Mouse (Mus musculus): ENCODE data around the gene Tbc1d16.
"Not testable (repeated sequence)": the region's sequence is repeated elsewhere in the genome, so short reads cannot be mapped to it uniquely, and the experiment has no call there.

Tbc1d16 gene

DNA sequence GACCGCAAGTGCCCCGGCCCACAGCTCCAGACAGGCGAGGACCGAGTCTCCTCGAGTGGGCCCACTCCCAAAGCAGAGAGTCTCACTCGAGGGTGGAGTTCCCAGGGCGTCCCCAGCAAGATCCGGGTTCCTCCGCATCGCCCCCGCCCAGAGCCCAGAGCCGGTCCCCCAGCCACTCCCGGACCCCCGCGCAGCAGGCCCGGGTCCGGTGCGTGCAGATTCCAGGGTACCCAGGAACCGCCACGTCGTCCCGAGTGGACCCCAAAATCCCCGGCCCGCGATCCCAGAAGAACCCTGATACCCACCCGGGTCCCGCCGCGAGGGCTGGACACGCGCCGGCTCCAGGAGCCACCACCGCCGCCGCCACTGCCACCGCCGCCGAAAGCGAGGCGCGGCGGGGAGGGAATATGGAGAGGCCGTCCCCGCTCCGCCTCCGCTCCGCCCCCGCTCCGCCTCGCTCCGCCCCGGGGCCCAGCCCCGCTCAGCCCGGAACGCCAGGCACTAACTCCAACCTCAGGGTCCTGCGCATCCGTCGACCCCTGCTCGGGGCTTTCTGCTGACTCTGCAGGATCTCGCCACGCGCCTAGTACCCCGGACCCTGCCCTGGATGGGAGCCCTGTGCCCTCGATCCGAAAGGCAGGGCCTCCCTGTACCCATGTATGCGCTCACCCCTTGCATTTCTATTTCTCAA lies at the start of gene Tbc1d16, which contains the start of gene Ccdc40:
Tbc1d16 (minus strand) TSS at position 409 of the 691 bp plus-strand sequence.
Ccdc40 (plus strand) TSS at position 482 of the 691 bp plus-strand sequence.
- DNase-seq: peak; percentile 93

DNA sequence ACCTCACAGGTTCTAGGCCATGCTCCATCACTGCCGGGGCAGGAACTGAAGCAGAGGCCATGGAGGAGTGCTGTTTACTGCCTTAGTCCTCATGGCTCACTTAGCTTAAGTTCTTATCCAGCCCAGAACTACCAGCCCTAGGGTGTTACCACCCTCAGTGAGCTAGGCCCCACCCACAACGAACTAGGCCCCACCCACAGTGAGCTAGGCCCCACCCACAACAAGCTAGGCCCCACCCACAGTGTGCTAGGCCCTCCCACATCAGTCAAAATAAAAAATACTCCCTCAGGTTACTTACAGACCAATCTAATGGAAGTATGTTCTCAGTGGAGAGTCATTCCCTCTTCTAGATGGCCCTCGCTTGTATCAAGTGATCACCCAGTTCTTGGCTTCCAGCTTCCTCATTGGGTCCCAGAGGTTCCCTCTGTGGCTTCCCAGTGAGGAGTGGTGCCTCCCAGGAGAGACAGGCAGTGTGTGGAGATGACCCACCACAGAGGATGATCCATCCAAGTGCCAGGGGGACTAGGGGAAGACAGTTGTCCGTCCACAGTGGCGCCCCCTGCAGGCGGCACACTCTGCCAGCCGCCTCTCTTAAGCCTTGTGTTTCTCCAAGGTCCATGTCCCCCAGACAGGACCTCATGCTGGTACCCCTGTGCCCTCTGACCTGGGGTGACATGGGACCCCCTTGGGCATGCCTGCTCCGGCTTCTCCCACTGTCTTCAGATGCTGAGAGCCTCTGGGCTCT lies 45.1 kb upstream of the Tbc1d16 start:
- DNase-seq: no peak

- DNase-seq: not testable (repeated sequence)
Observed at GRCm38 (mm10) chr11:119272492-119272891, 44.2 kb upstream of the Tbc1d16 start.

DNA sequence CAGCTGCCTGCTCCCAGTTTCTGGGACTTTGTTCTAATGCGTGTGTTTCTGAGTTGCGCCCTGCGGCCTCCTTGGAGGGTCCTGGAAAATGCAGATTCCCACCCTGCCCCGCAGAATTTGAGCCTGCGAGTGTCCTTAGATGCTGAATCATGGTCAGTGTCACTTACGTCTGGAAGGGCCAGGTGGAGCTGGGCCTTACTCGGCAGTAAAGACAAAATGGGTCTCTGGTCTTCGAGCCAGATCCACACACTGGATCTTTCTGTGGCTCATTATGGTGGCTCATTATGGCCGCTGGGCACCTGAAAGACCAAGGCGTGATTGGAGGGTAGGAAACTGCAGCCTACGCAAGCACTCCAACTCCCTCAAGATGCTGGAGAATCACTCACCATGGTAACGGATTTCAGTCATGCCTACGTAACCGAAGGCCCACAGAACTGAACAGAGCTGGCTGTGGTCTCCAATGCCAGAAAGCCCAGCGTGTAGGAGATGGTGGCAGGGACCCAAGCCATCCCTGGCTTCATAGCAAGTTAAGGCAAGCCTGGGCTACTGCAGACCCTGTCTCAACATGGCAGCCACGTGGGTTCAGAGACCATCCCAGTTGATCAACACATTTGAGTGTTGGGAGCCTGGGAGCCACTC lies 40.4 kb upstream of the Tbc1d16 start:
- DNase-seq: no peak

- peak; percentile 96 for DNase-seq
Observed at GRCm38 (mm10) chr11:119267768-119268556, 39.7 kb upstream of the Tbc1d16 start, which contains the start of gene Gaa. Gene Gaa, plus strand, starts transcription at chr11:119267887.

DNA sequence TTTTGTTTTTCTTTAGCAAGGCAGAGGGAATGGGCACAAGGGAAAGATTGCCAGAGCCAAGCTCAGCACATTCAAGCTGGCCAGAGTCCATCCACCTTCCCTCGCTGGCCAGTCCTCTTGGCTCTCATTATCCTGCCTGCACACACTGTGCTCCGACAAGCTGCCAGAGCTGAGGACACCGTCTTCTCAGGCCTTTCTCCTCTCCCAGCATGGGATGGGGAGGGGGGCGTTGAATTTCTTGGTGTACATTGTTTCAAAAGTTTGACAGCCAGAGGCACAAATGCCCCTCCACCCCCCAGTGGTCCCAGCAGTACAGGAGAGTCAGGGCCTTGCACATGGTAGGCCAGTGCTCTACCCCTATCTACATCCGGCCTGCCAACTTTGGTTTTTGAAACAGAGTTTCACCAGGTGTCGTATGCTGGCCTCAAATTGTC lies 39.0 kb upstream of the Tbc1d16 start:
- DNase-seq: no peak

- no peak for DNase-seq
Observed at GRCm38 (mm10) chr11:119265811-119266210, 37.5 kb upstream of the Tbc1d16 start.

DNA sequence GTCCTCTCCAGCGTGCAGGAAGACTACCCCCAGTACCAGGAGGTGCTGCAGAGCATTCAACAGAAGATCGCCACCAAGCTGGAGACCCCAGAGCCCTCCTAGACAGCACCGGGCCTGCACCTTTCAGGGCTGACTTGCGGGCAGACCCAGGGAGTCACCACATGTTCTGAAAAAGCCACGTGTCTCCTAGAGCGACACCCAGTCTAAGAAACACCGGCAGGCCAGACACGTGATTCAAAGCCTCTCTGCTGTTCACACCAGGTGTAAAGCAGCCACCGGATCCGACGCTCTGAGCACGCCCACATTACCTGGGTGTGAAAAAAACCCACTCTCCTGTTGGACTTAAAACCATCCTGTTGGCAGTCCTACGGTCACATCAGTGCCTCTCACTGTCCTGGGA lies 36.1 kb upstream of the Tbc1d16 start:
- DNase-seq: no peak

DNA sequence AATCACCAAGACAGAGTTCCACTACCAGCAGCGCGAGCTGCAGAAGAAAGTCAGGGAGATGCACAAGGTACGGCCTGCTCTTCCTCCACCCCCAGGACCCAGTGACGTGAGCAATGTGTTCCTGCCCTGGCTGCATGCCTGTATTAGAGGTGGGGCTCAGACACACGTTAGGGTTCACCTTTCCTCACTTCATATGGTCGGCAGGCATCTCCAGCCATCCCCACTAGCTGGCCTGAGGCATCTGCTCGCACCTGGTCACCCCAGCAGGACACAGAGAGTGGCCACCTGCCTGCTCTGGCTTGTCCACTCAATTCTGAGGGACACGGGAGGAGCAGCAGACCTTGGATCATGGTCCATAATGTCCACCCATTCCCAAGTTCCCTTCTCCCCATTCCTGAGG lies 31.7 kb upstream of the Tbc1d16 start:
- no peak for DNase-seq

DNA sequence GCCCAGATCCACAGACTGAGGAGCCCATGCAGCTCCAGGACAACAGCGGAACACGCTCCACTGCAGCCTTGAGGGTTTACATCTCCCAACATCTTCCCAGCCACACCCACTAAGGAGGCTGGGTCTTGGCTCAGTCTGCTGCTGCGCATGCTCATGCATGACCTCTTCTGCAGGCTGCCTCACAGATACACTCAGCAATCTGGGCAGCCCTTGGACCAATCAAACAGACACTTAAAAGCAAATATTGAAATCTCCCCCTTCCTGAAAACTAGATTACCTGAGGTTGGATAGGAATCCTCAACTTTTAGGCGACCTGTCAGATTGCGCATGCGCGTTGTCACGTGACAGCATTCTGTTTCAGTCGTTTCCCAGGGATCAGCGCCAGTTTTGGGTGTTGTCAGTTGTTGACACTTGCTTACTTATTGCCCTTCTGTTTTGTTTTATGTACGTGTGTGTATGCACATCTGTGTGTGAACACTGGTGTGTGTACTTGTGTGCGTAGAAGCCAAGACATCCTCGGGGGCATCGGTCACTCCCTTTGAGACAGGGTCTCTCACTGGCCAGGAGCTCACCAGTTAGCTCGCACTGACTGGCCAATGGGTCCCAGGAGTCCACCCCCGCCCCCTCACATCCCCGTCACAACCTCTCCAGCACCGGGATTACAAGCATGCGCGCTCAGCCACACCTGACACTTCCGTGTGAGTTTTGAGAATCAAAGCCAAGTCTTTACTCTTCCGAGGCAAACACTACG lies 30.4 kb upstream of the Tbc1d16 start:
- peak; percentile 65 for DNase-seq

GRCm38 (mm10) chr11:119258216-119258571 lies 29.9 kb upstream of the Tbc1d16 start:
- no peak for DNase-seq

GRCm38 (mm10) chr11:119256557-119256956 lies 28.3 kb upstream of the Tbc1d16 start:
- DNase-seq: not testable (repeated sequence)

GRCm38 (mm10) chr11:119252854-119253541 lies 24.7 kb upstream of the Tbc1d16 start:
- peak; percentile 85 for DNase-seq

DNA sequence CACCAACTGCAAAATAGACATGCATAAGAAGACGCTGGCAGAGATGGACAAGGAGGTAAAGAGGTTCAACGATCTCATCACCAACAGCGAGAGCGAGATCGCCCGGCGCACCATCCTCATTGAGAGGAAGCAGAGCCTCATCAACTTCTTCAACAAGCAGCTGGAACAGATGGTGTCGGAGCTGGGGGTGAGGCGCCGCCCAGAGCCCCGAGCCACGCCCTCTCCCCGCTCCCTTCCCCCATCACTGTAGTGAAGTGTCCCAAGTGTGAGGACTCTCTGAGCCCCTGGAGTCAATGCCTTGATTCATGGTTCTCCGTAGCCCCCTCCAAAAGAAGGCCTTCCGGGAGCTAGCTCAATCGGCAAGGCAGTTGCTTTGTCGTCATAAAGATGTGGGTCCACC lies 22.7 kb upstream of the Tbc1d16 start:
- peak; percentile 52 for DNase-seq

GRCm38 (mm10) chr11:119249011-119249410 lies 20.7 kb upstream of the Tbc1d16 start:
- peak; percentile 91 for DNase-seq

DNA sequence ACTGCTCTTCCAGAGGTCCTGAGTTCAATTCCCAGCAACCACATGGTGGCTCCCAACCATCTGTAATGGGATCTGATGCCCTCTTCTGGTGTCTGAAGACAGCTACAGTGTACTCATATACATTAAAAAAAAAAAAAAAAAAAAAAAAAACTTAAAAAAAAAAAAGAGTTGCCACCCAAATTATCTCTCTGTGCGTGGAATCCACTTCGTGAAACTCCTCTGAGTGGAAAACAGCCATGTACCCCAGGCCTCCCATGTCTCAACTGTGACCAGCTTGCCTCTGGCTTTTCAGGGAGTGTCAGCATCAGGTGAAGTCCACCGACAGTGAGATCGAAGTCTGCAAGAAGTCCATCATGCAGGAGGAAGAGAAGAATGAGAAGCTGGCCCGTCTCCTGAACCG lies 17.2 kb upstream of the Tbc1d16 start:
- DNase-seq: not testable (repeated sequence)

GRCm38 (mm10) chr11:119239480-119239879 lies 11.2 kb upstream of the Tbc1d16 start:
- no peak for DNase-seq

- DNase-seq: peak; percentile 78
Observed at GRCm38 (mm10) chr11:119238305-119238721, 10.0 kb upstream of the Tbc1d16 start.

DNA sequence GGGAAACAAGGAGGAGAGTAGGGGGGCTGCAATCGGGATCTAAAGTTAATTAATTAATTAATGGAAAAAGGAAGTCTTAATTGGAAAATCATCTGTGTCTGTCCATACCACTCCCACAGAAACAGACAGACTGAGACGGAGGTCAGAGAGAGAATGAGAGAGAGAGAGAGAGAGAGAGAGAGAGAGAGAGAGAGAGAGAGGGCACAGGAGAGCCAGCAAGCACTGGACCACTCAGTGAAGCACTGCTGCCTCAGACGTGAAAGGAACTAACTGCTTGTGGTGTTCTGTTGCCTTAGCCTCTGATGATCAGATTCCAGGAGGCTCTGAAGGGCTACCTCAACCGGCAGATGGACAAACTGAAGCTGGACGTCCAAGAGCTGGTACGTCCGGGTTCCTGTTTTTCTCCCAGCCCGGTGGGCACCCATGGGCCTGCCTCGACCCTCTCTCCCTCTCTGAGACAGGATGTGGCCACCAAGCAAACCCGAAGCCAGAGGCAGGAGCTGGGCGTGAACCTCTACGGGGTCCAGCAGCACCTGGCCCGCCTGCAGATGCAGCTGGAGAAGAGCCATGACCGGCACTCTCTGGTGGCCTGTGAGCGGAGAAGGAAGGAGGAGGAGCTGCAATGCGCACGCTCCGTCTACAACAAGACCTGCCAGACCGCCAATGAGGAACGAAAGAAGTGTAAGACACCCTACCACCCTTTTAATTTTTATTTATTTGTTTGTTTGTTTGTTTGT lies 9.4 kb upstream of the Tbc1d16 start:
- DNase-seq: no peak

DNA sequence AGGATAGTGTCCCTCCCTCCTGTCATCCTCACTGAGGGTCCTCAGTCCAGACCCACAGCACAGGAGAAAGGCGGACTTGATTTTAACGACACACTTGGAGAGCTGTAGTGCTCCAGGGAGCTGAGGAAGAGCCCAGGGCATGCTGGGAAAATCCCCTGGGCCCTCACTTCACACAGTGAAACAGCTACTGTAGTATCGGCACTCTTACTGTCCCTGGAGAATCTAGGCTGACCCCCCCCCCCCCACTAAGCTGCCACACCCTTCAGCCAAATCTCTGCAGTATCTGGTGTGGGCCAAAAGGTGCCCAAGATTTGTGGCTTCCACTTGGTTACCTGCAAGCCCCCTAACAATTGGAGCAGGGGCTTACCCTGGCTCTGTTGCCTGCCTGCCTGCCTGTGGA lies 8.7 kb upstream of the Tbc1d16 start:
- no peak for DNase-seq

DNA sequence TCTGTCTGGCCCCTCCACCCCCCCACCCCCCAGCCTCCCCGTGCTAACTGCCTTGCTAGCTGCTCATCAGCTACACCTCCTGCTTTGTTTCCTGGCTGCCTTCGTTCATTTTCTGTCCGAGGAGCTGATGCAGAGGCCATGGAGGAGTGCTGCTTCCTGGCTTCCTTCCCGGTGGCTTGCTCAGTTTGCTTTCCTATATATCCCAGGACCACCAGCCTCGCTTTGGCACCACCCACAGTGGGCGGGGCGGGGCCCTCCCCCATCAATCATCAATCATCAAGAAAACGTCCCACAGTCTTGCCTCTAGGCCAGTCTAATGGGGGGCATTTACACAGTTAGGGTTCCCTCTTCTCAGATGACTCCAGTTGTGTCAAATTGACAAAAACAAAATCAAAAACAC lies 8.1 kb upstream of the Tbc1d16 start:
- no peak for DNase-seq
